Mouse (Mus musculus): ENCODE measurements around the gene Il1rapl1.

Gene Il1rapl1

DNA sequence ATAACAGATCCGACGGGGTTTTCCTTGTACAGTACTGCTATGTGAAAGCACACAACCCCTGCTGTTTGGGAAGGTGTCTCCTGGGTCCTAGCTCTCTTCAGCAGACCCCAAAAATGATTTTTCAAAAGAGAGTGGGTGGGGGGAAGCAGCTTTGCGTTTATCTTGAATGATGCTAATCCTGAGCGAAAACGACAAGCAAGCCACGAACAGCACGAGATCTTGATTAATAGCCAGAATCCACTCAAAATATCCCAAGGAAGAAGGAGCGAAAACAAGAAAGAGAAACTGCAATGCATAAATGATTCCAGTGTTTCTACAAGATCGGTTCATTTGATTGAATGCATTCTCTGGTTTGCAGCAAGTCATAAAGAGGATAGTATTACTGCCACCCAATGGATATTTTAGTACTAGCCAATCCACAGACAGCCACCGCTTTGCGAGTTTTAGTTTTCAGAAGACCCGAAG, at the start of gene Il1rapl1:
Gene Il1rapl1 (minus strand): TSS at position 37 of the 465 bp plus-strand sequence.
- no peak for DNase-seq (ENCODE audit: low spot score in 2 of 2)

DNA sequence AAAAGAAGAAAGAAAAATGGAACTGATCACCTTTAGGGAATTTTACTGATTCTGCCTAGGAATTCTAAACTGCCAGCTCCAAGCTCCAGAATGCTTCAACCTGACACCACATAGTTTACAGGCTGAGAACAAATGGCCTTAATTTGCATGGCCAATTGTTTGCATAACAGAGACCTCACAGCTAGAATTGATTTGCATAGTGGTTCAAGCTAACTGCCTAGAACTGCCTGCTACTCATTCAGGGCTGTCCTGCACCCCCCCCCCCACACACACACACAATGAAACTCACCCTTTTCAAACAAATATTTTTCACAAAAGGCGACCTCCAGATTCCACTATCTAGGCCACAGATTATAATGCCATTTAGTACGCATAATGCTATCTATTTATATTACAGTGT, 42.6 kb upstream of the Il1rapl1 start:
- no peak for DNase-seq (ENCODE audit: low spot score in 2 of 2)

DNA sequence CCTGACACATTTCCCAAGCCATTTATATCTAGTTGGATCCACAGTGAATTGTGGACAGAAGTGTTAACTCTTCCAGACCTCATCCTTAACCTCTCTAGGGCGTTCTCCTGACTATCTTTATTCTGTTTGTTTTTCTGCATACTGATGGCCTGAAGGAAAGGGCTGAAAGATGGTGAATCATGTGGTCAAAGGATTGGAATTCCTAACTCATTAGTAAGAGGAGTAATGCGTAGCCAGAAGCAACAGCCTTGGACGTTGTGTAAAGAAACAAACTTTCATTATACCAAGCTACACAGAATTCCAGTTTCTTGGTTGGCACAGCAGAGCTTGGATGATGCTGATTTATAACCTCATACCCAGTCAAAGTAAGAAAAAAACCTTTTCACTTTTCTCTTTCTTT, 10.2 kb upstream of the Il1rapl1 start:
- no peak for DNase-seq (ENCODE audit: low spot score in 2 of 2)

DNA sequence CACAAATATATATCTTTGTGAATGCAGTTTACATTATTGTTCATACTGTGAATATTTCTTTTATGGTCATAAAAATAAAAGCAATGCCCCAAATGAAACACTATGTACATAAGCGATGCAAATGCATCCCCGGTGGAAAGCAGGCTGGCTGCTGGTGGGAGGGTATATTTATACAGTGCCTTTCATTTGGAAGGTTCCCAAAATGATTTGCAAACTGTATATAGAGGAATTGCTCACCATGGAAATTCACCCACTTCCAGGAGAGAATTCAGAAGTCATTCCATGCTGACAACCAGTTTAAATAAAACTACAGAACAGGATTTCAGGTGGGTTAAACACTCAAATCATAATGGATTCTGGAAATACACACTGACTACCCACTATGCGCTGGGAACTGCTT, 4.6 kb upstream of the Il1rapl1 start:
- no peak for DNase-seq (ENCODE audit: low spot score in 2 of 2)

DNA sequence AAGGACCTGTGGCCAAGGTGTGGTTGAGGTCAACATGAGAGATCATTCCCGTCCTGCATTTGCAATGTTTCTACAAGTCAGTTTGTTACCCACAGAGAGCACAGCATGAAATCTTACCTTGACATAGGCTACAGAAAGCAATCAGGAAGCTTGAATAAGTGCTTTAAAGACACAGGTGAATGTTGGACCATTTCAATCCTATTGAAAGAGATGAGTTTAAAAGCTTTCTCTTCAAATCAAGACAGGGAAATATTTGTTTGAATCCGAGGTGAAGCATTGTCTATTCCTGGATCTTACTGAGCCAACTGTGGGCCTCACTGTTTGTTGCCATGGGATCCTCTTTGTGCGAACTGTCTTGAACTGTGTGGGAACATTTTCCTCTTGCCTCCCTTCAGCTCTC, 2.4 kb upstream of the Il1rapl1 start:
- DNase-seq (ENCODE audit: low spot score in 2 of 2) = no peak

DNA sequence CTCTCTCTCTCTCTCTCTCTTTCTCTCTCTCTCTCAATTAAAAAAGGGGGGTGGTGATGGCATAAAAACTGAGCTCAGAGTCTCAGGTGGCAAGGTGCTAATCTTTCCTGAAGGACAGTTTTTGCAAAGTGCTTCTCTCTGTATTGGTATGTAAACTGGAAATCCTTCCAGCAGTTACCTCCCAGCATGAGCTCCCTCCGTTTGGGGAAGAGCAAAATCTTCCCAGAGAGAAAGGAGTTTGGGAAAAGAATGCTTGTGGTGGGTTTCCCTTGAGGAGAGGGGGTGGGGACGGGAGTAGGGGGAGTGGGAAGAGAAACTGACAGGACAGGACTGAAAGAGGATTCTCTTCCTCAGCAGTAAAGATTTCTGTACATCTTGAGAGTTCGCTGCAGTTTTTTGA, 881 bp upstream of the Il1rapl1 start:
- DNase-seq (ENCODE audit: low spot score in 2 of 2) = no peak

DNA sequence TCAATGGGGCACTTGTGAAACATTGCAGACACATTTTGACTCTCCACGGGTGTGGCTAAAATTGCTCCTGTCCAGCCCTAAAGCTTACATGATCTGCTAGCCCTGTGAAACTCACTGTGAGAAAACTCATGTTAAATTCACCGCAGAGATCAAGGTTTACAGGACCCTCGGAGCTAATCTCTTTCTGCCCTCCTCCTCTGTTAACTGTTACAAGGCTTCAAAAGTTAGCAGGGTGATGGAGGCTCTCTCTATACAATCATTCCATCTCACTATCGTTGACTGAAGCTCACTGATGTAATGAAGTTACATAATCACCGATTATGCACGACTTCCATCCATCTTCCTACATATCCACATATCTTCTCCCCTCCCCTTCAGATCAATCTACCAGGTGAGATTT, 1.9 kb downstream of the Il1rapl1 start:
- DNase-seq (ENCODE audit: low spot score in 2 of 2) = no peak

DNA sequence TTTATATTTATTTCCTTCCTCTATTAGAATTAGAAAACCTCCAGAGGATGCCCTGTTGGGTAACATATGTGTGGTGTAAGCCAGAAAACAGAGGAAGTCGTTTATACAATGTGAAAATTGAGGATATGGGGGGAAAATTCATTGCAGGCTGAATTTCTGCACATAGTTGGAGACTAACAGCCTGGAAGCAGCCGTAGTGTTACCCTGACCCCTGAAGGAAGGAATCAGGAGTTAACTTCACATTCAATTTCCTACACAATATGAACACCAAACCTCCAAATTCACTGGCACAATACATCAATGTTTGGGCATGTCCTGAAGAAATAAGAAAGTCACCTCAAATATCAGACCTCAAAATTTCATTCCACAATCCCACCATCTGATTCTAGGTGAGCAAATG, 3.2 kb downstream of the Il1rapl1 start:
- DNase-seq (ENCODE audit: low spot score in 2 of 2) = no peak

DNA sequence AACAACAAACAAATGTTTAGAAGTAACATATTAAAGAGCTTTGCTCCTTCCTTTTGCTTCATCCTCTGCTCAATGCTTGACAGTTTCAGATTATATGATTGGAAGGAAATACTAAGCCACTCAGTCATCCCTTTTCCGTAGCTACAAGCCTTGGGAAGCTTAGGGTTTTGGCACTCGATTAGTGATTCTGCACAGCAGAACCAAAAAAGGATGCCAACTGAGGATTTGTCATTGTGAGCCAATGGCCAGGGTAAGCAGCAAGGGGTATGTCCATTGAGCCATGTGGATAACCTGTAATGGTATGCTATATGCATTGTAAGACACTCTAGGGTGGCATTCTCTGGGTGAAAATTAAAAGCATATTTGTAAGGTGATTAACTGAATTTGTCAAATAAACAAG, 5.7 kb downstream of the Il1rapl1 start:
- DNase-seq (ENCODE audit: low spot score in 2 of 2) = no peak

DNA sequence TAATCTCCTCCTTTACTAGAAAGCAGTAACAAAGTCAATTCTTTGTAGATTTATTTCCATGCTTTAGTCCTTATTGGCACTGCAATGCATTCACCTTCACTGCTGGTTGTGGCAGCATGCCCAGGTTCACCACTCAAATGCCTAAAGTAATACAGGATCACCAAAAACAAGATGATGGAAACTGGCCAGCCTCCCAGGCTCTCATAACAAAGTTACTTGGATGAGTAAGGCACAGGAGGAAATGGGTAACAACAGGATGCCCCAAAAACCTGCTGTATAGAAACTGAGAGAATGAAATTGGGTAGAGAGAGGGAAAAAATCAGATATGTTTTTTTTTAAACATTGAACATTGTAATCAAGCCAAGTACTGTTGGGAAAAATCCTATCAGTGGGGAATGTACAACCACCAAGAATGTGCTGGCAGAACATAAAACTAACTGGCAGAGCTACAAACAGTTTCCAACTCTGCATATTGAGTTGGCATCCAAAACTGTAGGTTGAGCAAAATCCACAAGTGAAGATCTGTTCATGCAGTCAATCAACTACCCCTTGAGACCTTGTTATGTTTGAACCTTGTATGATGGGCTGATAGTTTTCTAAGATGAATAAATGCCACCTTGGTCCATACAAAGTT, 21.4 kb downstream of the Il1rapl1 start:
- DNase-seq (ENCODE audit: low spot score in 2 of 2) = no peak

DNA sequence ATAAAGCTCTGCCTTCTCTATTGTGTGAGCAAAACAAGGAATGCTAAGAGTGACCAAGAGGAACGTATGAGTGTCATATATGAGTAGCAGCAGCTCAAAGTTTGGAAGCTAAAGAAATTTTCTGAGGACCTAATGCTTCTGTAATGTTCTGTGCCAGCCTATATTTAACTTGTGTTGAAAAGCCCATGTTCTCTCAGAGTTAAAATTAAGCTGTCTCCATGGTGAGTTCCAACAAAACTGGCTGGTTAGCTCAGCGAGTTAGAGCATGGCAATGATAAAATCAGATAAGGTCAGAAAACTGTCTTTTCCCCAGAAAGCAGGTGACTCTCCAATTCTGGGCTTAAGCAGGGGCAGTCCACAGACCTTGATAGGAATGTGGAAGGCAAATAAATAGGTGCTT, 25.6 kb downstream of the Il1rapl1 start:
- no peak for DNase-seq (ENCODE audit: low spot score in 2 of 2)

DNA sequence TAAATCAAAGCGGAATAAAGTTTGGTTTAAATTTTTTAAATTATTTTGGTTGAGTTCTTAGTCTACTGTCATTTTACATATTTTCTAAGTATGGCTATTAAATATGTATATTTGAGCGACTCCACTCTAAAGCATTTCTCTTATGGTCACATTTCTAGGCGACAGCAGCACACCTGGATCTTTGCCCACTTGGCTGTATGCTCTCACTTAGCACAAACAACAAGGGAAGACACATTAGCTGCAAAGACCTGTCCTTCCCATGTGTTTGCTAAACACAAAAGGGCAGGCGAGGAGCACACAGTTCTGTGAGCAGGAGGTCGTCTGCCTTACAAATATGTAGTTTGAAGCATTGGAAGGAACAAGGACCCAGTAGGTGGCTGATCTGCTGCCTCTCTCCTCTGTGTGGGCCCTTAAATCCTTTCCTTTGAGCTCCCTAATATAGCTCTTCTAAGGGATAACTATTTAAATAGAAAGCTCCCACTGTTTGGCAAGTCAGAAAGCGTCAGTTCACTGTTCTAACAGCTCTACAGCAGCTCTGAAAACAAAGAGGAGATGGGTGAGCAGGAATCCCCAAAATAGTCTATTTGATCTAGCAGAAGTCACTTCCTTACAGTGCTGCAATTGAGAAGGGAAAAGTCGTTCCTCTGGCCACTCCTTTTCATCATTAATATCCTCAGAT, 42.6 kb downstream of the Il1rapl1 start:
- DNase-seq (ENCODE audit: low spot score in 2 of 2) = no peak

DNA sequence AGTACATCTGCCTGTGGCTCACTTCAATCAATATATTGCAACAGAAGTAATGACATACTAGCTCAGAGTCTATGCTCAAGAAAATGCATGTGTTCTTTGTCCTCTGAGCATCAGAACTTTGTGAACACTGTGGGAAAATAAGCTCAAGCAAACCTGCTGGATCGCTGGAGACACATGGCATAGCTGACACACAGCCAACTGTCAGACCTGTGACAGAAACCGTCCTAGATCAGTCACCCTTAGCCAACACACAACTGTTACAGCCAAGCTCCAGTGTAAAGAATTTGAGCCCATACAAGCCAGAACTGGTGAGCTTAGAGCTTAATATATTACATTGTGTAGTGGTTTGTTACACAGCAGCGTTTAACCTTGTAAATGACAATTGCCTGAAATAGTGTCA, 45.1 kb downstream of the Il1rapl1 start:
- DNase-seq (ENCODE audit: low spot score in 2 of 2) = no peak

DNA sequence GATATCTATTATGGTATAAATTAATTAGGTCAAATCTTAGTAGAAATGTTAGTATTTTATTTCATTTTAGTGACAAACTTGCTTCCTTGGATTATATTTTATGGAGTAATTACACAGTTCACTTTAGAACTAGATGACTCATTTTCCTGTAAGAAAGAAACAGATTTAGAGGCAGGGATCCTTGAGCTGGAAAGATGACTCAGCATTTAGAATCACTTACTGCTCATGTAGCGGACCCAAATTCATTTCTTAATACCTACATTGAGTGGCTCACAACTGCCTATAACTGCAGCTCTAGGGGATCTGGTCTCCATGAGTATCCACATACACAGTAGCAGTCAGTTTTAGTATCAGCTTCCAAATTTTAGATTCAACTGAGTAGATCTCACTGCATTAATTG, 71.9 kb downstream of the Il1rapl1 start:
- no peak for DNase-seq (ENCODE audit: low spot score in 2 of 2)

DNA sequence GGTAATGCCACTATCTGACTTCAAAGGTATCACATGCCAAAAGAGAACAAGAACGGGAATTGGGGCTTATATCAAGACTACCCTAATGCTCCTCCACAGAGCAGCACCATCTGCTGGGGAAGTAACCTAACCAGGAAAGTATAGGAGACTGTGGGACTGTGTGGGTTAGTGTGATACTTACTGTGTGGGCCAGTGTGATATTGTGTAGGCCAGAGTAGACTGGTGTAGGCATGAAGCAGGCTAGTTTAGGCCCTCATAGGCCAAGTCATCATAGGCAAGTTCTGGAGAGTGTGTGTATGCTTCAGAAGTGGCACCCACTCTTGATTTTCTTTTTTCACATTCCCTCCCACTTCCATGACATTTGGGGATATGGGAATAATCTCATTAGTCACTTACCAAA, 76.5 kb downstream of the Il1rapl1 start:
- no peak for DNase-seq (ENCODE audit: low spot score in 2 of 2)

DNA sequence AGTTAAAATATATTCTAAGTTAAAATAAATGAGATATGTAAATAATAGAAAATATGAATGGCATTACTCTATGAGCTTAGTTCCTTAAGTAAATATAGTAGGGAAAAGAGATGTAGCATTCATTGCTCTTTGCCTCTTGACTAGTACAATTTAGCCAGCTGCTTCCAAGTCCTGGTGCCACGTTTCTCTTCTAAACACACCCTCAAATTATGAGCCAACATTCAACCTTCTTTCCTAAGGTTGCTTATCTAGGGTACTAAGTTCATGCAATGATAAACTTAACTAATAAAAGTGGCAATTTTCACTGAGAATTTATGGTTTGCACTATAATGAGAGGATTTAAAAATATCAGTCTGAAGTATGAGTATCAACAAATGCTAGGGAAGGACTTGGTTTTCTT, 218.3 kb downstream of the Il1rapl1 start:
- DNase-seq (ENCODE audit: low spot score in 2 of 2) = no peak

DNA sequence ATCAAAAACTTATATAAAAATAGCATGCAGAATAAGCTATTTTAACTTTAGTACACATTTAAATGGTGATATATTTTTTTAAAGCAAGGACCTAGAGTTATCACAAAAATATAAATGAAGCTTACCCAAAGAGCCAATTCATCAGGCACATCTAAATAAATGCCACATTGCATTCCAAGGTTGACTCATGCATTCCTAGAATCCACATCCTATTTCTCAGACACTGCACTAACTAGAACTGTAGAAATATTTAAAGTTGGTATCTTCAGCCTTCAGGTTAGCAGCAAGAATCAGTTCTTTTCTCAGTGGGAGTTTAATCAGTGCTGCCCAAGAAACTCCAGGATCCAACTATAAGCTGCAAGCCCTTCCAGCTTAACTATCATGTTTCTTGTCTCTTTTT, 223.5 kb downstream of the Il1rapl1 start:
- no peak for DNase-seq (ENCODE audit: low spot score in 2 of 2)

DNA sequence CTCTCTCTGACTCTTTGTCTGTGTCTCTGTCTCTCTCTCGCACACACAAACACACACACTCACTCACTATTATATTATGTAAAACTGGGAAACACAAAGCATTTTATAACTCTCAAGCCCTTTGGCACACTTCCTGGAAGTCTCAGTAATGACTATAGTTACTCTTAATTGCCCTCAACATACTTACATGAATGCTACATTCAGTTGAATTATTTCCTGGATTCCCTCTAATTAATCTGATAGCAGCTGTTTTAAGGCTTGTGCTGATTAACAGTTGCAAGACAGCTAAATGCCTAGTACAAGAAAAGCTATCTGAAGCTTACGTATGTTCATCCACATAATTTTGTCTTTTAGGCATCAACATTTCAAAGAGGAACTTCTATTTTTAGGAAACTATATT, 261.3 kb downstream of the Il1rapl1 start:
- DNase-seq (ENCODE audit: low spot score in 2 of 2) = no peak

DNA sequence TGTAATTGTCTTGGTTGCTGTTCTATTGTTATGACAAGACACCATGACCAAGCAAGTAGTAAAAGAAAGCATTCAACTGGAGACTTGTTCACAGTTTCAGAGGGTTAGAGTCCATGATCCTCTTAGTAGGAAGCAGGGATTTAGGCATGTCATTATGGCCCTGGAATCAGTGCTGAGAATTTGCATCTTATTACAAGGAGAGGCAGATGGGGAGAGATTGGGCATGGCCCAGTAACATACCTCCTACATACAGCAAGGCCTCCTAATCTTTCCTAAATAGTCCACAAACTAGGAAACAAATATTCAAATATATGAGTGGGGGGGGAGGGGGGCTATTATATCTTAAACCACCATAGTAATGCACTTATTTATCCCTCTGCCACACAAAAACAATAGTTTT, 301.6 kb downstream of the Il1rapl1 start:
- DNase-seq (ENCODE audit: low spot score in 2 of 2) = no peak

DNA sequence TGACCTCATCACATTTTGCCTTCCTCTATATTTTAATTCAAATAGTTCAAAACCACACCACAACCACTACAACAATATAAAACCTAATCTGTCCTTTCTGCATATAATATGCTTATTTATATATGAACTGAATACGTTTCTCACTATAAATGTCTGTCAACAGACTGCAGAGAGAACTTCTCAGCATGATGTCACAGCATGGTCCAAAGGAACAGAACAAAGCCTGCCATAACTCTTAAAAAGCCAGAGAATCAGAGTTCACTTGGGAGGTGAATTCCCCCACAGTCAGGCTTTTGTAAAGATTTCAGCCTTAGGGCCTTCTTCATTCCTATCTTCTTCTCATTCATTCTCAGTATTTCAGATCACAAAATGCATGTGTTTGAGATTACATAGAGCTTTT, 307.7 kb downstream of the Il1rapl1 start:
- no peak for DNase-seq (ENCODE audit: low spot score in 2 of 2)

DNA sequence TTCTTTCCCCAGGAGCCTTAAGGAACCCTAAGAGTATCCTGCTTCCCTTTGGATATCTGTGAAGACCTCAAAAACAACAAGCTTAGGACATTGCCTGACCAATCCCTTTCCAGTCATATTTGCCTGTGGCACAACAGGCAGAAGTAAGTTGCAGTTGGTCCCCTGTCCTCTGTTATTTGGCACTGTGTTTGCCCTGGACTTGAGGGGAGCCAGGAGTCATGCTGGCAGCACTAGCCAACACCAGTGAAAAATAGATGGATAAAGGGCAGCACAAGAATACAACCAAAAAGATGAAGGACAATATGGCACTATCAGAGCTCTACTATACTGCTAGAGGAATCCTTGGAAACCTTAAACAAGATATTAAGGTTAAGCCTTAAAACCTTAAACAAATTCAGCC, 322.4 kb downstream of the Il1rapl1 start:
- no peak for DNase-seq (ENCODE audit: low spot score in 2 of 2)

DNA sequence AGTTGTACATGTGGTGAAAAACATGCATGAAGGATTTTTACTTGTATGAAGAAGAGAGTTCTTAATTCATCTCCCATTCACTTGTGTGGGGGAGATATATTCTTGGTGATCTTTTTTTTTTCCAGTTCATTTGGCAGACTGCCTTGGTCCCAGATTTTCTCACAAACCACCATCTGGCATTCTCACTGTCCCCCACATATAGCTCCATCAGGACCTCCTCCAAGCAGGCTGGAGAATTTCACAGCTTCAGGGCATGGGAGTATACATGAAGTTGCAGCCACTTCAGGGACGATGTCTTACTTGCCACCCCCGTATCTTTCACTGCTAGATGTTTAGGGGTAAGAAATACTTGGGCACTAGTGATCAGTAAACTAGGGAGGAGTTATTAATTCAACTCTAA, 404.9 kb downstream of the Il1rapl1 start:
- no peak for DNase-seq (ENCODE audit: low spot score in 2 of 2)

DNA sequence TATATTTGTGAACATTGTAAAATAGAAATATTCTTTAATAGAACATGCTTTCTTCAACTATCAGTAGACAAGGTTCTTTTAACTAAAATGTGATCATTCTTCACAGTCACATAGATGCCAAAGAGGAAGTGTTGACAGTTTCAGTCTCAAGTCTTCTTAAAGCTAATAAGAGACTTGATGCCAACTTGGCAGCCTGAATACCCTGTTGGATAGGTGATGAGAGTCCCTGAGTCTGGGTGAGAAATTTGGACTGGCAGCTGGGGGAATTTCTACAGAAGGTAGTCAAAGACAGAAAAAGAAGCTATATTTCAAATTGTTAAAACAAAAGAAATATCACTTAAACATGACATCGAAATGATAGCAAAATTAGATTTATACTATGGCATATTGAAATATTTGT, 451.6 kb downstream of the Il1rapl1 start:
- no peak for DNase-seq (ENCODE audit: low spot score in 2 of 2)

DNA sequence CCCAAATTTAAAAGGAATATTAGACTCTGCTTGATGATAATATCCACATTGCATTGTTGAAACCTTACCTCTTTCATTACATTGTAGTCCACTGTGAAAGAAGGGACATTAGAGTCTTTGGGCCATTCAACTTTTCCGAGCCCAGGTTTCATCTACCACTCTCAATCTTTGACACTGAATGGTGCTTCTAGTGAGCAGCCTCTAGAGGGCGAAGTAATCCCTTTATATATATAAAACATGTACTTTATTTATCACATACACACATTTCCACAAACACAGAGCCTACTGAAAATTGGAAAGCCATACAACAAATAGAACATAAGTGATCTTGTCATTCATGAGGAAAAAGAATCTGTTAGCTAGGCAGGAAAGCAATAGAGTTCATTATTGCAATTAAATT, 459.8 kb downstream of the Il1rapl1 start:
- no peak for DNase-seq (ENCODE audit: low spot score in 2 of 2)
